Mouse (Mus musculus) T-helper 17 cell (primary cell): ENCODE data around the gene Acyp2.

ENCODE experiments used
- in situ Hi-C, 2 experiments: fragments of 300-600 bp; cut with MboI, MseI; formaldehyde crosslinking; loops; 1 replicate in 1 of 2; 2 replicates in 1 of 2; pipeline ENCODE4 v1.15.1; 2025; ENCODE audit warnings: high pct_unique_total_duplicates in 2 of 2

Gene Acyp2

DNA sequence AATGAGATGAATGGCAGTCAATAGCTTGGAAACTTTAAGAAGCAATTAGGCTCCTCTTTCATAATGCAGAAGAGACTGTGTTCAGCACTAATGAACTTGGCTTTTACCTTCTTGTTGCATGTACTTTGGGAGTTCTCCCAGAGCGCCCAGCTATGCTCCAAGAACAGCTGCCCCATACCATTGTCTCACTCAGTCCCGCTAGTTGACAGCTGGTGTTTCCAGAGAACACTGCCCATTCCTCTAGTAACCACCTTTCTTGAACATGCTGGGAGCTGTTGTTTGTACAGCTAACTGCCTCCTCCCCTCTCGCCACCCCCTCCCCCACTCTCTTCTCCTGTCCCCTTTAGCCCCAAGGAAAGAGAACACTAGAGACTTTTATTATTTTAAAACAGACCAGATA lies 52.1 kb downstream of the Acyp2 start:
- in situ Hi-C loops = no loop called here

DNA sequence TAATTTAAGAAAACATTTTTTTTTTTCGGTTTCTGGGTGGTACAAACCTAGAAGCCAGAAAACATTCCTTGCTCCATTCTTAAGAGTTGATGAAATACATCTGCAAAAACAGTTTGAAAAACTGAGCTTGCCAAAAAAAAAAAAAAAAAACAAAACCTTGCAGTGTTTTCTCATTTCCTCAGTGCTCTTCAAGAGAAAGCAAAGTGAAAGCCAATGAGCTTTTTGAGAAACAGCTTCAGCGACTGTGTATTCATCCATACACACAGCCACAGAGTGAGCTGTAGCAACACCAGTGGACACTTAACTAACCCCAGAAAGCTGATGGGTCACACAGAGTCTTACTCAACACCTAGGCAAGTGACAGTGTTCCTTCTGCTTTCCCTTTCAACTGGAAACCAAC lies 69.4 kb downstream of the Acyp2 start:
- in situ Hi-C loops = no loop called here

DNA sequence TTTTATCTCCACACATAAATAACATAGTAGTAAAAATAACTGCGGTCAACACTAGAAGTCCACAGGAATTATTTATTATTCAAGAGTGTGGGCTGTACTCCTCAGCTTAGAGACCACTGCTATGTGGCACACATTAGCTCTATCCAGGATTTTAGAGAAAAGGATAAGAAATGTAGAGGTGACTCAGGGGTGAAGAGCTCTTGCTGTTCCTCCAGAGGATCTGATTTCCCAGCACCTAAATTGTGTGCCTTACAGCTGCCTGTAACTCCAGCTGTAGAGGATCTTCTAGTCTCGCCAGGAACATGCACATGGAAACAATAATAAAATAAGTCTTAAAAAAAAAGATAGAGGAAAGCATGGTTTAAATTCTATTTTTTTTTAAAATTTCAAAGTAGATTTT lies 70.5 kb downstream of the Acyp2 start:
- in situ Hi-C loops = no loop called here

DNA sequence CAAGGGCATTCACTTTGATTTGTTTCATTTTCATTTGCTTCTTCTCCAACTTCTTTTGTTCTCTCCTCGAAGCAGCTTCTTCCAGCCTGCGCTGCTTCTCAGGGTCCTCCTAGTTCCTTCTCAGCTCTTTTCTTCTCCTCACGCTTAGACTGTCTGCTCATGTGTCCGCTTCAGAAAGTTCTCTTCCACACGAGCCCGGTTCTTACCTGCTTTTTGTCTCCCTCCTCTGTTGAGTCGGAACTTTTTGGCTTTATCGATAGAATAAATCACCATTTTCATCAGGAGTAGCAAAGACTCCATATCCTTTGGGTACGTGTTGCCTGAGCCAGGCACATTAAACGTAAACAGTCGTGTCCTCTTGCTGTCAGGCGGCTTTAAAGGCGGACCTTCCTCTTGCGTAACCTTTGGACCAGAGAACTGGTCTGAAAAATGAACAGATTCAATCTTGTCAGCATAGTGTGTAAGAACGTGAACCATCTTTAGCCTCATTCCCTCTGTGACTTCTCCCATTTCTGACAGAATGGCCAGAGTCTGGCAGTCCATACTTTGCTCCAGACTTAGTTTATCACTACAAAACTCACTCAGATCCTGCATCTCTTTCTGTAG lies 76.5 kb downstream of the Acyp2 start:
- in situ Hi-C loops = no loop called here

DNA sequence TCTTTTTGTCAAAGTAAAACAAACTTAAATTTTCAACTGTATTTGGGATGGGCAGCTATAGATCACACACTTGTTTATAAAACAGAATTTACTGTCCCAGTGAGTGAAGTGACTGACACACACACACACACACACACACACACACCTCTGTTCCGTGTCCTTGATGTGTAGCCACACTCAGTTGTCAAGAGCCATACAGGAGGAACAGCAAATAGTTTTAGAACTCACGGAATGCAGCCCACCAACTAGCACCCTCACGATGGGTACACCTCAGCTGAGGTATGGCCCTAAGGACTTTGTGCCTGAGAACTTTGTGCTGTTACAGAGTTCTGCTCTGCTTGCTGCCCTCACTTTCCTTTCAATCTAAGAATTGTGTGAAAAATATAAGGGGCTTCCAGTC lies 78.8 kb downstream of the Acyp2 start:
- in situ Hi-C loops = no loop called here

- in situ Hi-C loops = no loop called here
These were observed 89.2 kb downstream of the Acyp2 start for GRCm38 (mm10) chr11:30560215-30560614.

- in situ Hi-C loops = no loop called here
These were observed 96.0 kb downstream of the Acyp2 start for GRCm38 (mm10) chr11:30553408-30553807.

DNA sequence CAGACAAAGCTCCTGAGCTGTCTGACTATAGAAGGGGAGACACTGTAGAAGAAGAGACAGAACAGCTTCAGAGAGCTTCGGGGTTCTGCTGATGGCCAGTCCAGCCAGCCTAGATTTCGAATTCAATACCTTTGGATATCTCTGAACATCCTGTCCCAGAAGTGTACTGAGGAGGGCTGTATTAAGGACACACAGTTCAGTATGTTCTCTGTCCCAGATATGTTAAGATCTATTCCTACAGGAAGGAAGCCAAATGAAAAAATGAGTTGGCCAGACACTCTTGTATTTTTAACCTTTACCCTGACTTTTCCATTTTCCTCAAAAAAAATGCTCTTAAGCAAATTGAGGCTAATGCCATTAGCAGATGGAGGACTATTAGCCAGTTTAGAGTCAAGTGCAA lies 132.3 kb downstream of the Acyp2 start:
- in situ Hi-C loops = no loop called here

DNA sequence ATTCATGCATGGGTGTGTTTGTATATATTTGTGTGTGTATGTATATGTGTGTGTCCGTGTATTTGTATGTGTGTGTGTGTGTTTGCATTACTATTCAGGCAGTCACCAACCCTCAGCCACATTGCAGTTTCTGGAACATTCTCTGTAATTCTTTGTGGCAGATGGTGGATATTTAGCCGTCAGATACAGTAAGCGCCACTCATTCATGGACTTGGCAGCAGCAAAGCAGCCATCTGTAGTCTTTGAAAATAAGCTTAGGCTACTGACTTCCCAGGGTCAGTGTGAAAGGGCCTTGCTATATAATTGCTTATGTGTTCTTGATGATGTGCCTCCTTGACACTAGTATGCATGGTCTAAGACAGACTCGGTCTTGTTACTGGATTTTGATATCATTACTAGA lies 141.2 kb downstream of the Acyp2 start:
- in situ Hi-C loops = no loop called here

- in situ Hi-C loops = no loop called here
These were observed 150.5 kb downstream of the Acyp2 start for GRCm38 (mm10) chr11:30498738-30499355.

DNA sequence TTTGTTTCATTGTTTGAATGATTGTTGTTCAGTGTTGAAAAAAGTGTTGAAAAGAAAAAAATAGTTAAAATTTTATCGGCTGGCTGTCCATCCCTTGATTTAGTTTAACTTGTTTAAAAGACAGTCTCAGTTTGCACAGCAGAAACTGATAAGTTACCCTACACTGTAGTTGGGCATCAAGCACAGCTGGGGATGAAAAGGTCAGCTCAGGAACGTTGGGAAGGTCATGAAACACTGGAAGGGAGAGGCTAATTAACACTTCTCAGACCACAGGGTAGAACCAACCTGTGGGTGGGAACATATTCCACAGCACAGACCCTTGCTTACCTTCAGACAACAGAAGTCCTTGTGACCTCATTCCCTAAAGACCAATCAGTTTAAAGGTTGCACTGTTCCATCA lies 152.2 kb downstream of the Acyp2 start:
- in situ Hi-C loops = no loop called here

DNA sequence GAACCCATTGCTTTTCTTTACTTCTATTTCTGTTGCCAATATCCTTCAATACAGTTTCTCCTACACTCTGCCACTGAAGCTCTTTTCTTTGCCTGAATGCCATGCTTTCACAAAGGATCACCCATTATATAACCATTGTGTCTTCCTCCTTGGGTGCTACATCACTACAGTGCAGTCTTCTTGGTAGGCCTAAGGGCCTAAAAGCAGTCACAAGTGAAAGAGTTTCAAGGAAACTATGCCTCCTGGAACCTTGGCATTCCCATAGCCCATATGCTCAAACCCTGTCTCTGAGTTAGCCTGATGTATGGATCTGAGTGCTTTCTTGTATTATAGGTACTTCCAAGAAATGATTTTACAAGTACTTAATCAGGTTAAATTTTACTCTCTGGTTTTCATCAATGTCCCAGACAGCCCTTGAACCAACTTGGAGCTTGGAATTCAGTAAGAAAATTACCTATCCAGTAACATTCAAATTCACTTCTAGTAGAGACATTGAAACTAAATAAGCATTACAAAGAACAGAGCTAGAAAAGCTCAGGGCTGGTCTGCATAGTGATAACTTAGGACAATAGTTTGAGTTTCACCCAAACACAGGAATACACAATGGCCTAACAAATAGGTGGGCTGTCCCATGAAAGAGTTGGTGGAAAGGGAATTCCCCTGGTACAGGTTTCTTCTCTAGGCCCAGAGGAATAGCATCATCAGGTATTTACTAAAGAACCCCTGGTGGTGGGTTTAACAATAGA lies 157.7 kb downstream of the Acyp2 start:
- in situ Hi-C loops = no loop called here

DNA sequence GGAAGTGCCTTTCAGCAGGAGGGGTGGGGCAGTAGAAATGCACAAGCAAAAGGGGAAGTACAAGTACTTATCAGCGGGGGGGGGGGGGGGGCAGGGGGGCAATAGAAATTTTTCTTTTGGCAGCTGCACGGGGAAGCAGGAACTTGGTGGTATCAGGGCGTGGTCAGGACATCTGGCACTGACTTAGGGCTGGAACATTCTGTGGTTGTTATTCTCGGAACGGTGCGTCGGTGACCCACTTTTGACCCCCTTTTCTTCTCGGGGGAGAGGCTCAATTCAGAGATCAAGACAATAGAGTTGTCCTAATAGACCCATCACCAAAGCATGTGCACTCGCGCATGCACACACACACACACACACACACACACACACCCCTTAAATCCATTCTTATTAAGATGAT lies 161.2 kb downstream of the Acyp2 start:
- in situ Hi-C loops = no loop called here

- in situ Hi-C loops = no loop called here
These were observed 166.1 kb downstream of the Acyp2 start for GRCm38 (mm10) chr11:30483286-30483685.

DNA sequence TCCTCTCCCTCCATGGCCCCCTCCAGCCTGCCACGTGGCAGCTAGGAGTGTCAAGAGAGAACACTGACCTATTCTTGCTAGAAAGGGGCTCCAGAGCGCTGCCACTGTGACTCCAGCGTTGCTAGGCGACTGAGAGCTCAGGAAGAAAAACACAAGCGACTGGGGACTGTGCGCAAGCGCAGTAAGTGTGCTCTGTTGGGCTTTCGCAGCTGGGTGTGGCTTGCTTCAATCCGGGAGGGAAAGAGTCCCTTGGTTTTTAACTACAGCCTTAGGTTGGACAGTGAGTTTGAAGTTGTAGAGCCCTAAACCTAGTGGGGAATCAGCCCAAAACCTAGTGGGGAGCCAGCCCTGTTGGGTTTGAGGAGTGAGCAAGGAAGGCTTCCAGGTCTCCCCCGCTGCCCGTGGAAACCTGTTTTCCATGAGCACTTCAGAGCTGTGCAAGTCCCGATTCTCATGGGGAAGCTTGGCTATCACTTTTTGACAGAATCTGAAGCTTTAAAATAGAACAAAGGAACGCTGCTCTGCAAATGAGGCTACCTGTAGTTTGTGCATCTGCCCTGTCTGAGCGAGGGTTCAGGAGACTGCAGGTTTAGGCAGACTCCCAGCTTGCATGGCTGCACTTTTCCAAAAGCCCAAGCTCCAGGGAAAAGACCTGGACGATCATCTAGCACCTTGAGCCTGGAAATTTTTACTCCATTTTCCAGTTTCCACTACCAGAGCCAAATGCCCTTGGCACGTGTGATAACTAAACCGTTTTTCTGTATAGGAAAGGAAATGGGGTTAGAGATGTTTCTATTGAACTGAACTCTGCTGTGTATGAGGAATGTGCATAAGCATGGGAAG lies 177.4 kb downstream of the Acyp2 start, which contains the start of gene 4930505A04Rik:
Gene 4930505A04Rik, minus strand, starts transcription at position 77 of the 843 bp plus-strand sequence.
- in situ Hi-C loops = loop anchor here in 1 of 2 experiments (10.0 kb wide), 1 partner anchor 627 kb away; no protein-coding TSS in a partner anchor

GRCm38 (mm10) chr11:30471187-30471586 lies 178.2 kb downstream of the Acyp2 start:
- in situ Hi-C loops = loop anchor here in 1 of 2 experiments (10.0 kb wide), 1 partner anchor 626 kb away; no protein-coding TSS in a partner anchor
